Mouse (Mus musculus): Measurements from ENCODE around the gene Kif23. TPM values are rescaled to one million over a fixed set of nuclear protein-coding genes. Genes with fewer than 3 reads are reported as not detected.

The Kif23 gene
- 85.0 and 85.7 TPM in 2 replicates for polyA plus RNA-seq (2015; fragmentation: Nextera tagmentation; extraction: Ambion mirVana)

GRCm38 (mm10) chr9:61946623-61947401 lies at the start of gene Kif23:
Kif23 (minus strand) TSS chr9:61946774.

GRCm38 (mm10) chr9:61914203-61914916 lies 32.2 kb downstream of the Kif23 start, which contains the start of gene Rplp1:
Rplp1 (minus strand) TSS chr9:61914542.

Other genes starting within 250 kb of the Kif23 start
- gene Rplp1, start 32.2 kb downstream of the Kif23 start, polyA plus RNA-seq (2015; fragmentation: Nextera tagmentation; extraction: Ambion mirVana): 1,966 TPM in 2 replicates
- gene Paqr5, start 80.1 kb upstream of the Kif23 start, polyA plus RNA-seq (2015; fragmentation: Nextera tagmentation; extraction: Ambion mirVana): 0.70 and 0.72 TPM in 2 replicates
- gene Glce, start 175.9 kb upstream of the Kif23 start, polyA plus RNA-seq (2015; fragmentation: Nextera tagmentation; extraction: Ambion mirVana): 3.9 and 4.7 TPM in 2 replicates

All from spleen, postnatal 0 days (tissue).